Comparison of ENCODE assay signal across 16 mouse cellular contexts in genomic region chrX:163301045-163301444, GRCm38 (mm10).
"Had no signal": no experiment of that assay in that cellular context is flagged by ENCODE, and none has a peak within 500 bp of the region (broad histone marks: within the 10 kb centered on the region; RNA-seq: fewer than 3 reads in every experiment).

No protein-coding gene starts in this region.

- H3K9me3 ChIP-seq: limb, embryonic 15.5 days; megakaryocyte, embryonic 14.5 days; midbrain, embryonic 10.5 days; midbrain, embryonic 13.5 days had no signal

- H3K4me2 ChIP-seq: limb, embryonic 15.5 days; liver, embryonic 11.5 days; lung, embryonic 14.5 days; midbrain, embryonic 13.5 days had no signal

- H3K4me3 ChIP-seq: limb, embryonic 15.5 days; megakaryocyte, embryonic 14.5 days; midbrain, embryonic 10.5 days; midbrain, embryonic 13.5 days had no signal

- H3K36me3 ChIP-seq: limb, embryonic 15.5 days; midbrain, embryonic 10.5 days; midbrain, embryonic 13.5 days had no signal

- H3K27ac ChIP-seq: limb, embryonic 15.5 days; liver, embryonic 14.5 days; midbrain, embryonic 10.5 days; midbrain, embryonic 13.5 days had no signal

- ATAC-seq: liver, postnatal 0 days; lung, postnatal 0 days; midbrain, embryonic 13.5 days; midbrain, embryonic 16.5 days had no signal

- DNase-seq: kidney, adult 8-10 months; kidney, postnatal 14 days; kidney, postnatal 4 days; liver, postnatal 0 days; lung, embryonic 14.5 days; lung, postnatal 4 days; thymus, adult 18-20 months; thymus, postnatal 36 days had no signal

- H3K4me1 ChIP-seq: limb, embryonic 15.5 days; megakaryocyte, embryonic 14.5 days; midbrain, embryonic 10.5 days; midbrain, embryonic 13.5 days had no signal

- H3K9ac ChIP-seq: limb, embryonic 15.5 days; liver, embryonic 14.5 days; liver, postnatal 0 days; lung, embryonic 14.5 days; midbrain, embryonic 13.5 days had no signal
